Mouse (Mus musculus): ENCODE measurements around the gene Ift52. TPM values are rescaled to one million over a fixed set of nuclear protein-coding genes. Genes with fewer than 3 reads are reported as not detected.

The Ift52 gene
- polyA plus RNA-seq, 1 experiment from 2014 or later: 37.3 TPM

DNA sequence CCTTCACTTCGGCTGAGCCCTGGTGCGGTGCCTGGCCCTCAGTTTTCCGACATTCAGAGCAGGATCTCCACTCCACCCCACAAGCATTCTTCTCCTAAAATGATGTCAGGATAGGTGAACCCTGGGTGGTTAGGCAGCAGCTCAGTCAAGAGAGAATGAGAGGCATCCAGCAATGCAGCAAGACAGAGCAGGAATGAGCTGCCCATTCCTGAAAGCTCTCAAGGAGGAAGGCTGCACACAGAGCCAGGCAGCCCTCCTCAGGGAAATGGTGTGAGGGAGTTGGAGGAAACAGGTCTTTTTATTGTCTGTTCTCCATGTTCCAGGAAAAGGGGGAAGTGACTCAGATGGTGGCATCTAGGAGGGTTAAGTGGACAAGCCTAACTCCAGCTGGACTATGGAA lies 30.4 kb upstream of the Ift52 start:
- 82% methylated on average over 3 of the region's 3 CpGs for WGBS
- no peak overlapping the region for H3K27ac ChIP-seq (replicated peaks)
- ATAC-seq (ENCODE audit: extremely low read depth, insufficient number of reproducible peaks, low FRiP score, low TSS enrichment): no peak

DNA sequence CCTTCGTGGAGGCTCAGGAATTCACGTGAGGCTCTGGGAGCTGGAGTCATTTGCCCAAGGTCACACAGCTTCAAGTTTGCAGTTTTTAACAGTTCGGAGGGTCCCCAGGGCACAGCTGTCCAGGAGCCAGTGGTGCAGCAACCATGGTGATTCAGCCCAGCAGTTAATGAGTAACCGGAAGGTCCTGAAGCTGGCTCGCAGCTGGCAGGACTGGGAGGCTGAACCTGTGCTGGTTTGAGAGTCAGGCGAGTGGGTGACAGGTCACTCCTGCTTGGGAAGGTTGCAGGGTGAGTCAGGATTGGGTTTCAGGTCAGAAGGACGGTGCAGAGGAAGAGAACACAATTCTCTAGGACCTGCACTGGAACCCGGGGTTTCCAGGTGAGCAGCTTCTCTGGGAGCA lies 29.9 kb upstream of the Ift52 start, which contains the start of gene Sgk2:
Gene Sgk2 (plus strand): TSS at position 113 of the 400 bp plus-strand sequence.
- no peak within 1 kb of the TSS for H3K4me3 ChIP-seq
- 56% methylated on average over 8 of the region's 8 CpGs for WGBS
- H3K9me3 ChIP-seq: no peaks in the 10 kb centered on the region
- no peak within 1 kb of the TSS for H3K9ac ChIP-seq
- no peaks in the 10 kb centered on the region for H3K36me3 ChIP-seq
- ATAC-seq (ENCODE audit: extremely low read depth, insufficient number of reproducible peaks, low FRiP score, low TSS enrichment): no peak
- H3K27ac ChIP-seq (replicated peaks): no peak within 1 kb of the TSS
- peaks cover 4% of the 10 kb centered on the region; the same call in 1 of the 2 replicates for H3K4me1 ChIP-seq
- peaks cover 3% of the 10 kb centered on the region; the same call in 1 of the 2 replicates for H3K27me3 ChIP-seq (replicated peaks)
- no peak within 1 kb of the TSS for H3K4me2 ChIP-seq

More for the DNA sequence above, 30.4 kb upstream of the Ift52 start:
- Histone ChIP-seq H3K4me3 (no peak overlapping the region), H3K36me3 (no peaks in the 10 kb centered on the region), H3K27me3 (replicated peaks) (peaks cover 3% of the 10 kb centered on the region; the same call in 1 of the 2 replicates), H3K9ac (no peak overlapping the region), H3K9me3 (no peaks in the 10 kb centered on the region), H3K4me1 (peaks cover 4% of the 10 kb centered on the region; the same call in 1 of the 2 replicates), H3K4me2 (no peak overlapping the region)

DNA sequence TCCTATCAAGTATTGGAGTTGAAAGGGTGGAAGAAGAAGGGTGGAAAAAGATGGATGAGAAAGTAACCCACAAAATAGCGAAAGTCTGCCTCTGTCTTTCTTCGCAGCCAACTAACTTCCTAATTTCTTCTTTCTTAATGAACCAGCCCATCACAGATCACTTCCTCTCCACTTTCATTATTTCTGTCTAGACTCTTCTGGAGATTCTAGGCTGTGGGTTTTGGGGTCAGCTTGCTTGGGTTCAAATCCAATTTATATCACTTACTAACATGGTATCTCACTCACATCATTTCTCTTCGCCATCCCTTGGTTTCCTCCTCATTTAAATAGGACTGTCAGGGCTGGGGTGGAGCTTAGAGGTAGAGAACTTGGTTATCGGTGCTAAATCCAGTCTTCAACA lies 28.9 kb upstream of the Ift52 start:
- peaks cover 3% of the 10 kb centered on the region; the same call in 1 of the 2 replicates for H3K27me3 ChIP-seq (replicated peaks)
- no peak for ATAC-seq (ENCODE audit: extremely low read depth, insufficient number of reproducible peaks, low FRiP score, low TSS enrichment)
- no peak overlapping the region for H3K4me2 ChIP-seq
- WGBS: 74% methylated on average over 4 of the region's 4 CpGs
- no peak overlapping the region for H3K4me3 ChIP-seq
- no peak overlapping the region for H3K27ac ChIP-seq (replicated peaks)
- peaks cover 4% of the 10 kb centered on the region; the same call in 1 of the 2 replicates for H3K4me1 ChIP-seq
- H3K9ac ChIP-seq: no peak overlapping the region
- no peaks in the 10 kb centered on the region for H3K36me3 ChIP-seq
- H3K9me3 ChIP-seq: no peaks in the 10 kb centered on the region

DNA sequence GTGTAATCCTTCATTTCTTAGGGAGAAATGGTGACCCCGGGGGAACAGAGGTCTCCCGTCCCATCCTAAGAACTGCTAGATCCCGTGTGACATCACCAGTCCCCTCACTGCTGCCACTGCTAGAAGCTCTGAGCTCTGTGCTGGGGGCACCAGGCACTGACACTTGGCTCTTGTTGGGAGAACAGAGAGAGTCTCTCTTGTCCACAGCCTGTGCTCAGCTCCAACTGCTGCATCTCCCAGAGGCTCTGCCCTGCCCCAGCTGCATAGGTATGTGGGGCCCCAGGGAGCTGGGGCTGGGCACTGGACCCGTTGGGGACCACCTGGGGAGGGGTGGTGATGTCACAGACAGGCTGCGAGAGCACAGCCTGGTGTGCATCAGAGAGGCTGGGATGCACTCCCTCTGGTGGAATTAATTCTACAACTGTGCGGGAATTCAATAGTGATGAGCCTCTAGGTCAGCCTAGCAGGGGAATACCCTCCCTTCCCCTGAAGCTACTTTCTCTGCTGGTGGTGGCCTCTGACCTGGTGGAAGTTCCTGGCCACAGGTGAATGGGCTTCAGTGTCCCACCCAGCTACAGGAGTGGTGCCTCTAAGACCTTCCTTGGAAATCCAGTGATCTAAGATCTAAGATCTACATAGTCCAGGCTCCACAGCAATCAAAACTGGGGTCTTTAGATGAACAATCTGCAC lies 25.6 kb upstream of the Ift52 start:
- H3K4me1 ChIP-seq: no peaks in the 10 kb centered on the region
- H3K27ac ChIP-seq (replicated peaks): no peak overlapping the region
- ATAC-seq (ENCODE audit: extremely low read depth, insufficient number of reproducible peaks, low FRiP score, low TSS enrichment): no peak
- H3K36me3 ChIP-seq: no peaks in the 10 kb centered on the region
- WGBS: 29% methylated on average over 6 of the region's 6 CpGs
- no peak overlapping the region for H3K4me2 ChIP-seq
- no peak overlapping the region for H3K4me3 ChIP-seq
- no peak overlapping the region for H3K9ac ChIP-seq
- H3K9me3 ChIP-seq: no peaks in the 10 kb centered on the region
- peaks cover 7% of the 10 kb centered on the region; the same call in 1 of the 2 replicates for H3K27me3 ChIP-seq (replicated peaks)

DNA sequence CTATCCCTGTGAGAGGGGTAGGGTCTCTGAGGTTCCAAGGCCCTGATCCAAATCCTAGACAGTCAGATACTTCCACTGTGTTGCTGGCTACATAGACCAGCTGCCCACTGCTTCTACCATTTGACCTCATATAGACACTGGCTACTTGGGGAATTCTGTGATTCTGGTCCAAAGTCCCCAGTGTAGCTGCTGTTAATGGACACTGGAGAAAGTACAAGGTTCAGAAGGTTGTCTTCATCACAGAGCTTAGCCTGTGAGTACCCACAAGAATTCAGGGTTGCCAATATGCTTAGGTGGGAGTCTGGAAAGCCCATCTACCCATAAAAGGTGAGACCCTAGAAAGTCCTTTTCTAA lies 25.1 kb upstream of the Ift52 start:
- no peaks in the 10 kb centered on the region for H3K9me3 ChIP-seq
- H3K9ac ChIP-seq: no peak overlapping the region
- H3K27ac ChIP-seq (replicated peaks): no peak overlapping the region
- no peak overlapping the region for H3K4me2 ChIP-seq
- ATAC-seq (ENCODE audit: extremely low read depth, insufficient number of reproducible peaks, low FRiP score, low TSS enrichment): no peak
- peaks cover 7% of the 10 kb centered on the region; the same call in 1 of the 2 replicates for H3K27me3 ChIP-seq (replicated peaks)
- no peak overlapping the region for H3K4me3 ChIP-seq
- H3K4me1 ChIP-seq: no peaks in the 10 kb centered on the region
- H3K36me3 ChIP-seq: no peaks in the 10 kb centered on the region

DNA sequence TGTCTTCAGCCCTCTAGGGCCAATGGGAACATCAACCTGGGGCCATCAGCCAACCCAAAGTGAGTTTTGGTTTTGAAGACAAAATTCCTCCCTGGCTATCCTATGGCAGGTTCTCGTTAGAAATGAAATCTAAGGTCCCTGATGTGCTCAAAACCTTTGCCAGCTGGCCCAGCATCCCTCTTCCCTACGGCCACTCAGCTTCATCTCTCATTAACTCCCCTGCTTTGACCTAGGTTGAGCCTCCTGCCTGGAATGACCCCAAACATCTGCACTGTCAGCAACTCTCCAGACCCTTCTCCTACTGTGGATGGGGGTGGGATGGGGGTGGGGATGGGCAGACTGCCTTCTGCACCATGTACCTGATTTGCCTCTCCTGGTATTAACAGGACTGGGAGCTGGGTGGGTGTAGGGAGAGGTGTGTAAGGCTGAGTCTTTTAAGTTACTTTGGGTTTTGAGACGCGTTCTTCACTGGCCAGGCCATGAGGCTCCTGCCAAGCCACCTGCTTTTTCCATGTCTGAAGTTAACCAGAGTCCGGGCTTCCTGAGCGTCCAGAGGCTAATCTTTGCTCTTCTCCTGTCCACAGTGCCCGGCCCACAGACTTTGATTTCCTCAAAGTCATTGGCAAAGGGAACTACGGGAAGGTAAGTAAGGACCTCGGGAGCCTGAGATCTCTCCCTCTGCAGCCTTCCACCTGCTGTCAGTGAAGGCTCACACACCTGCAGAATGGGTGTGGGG lies 23.1 kb upstream of the Ift52 start:
- peaks cover 5% of the 10 kb centered on the region; the same call in 1 of the 2 replicates for H3K4me1 ChIP-seq
- no peaks in the 10 kb centered on the region for H3K9me3 ChIP-seq
- H3K27ac ChIP-seq (replicated peaks): no peak overlapping the region
- H3K9ac ChIP-seq: no peak overlapping the region
- no peak for ATAC-seq (ENCODE audit: extremely low read depth, insufficient number of reproducible peaks, low FRiP score, low TSS enrichment)
- H3K4me2 ChIP-seq: no peak overlapping the region
- H3K4me3 ChIP-seq: no peak overlapping the region
- WGBS: 71% methylated on average over 9 of the region's 9 CpGs
- H3K27me3 ChIP-seq (replicated peaks): peaks cover 7% of the 10 kb centered on the region; the same call in 1 of the 2 replicates
- H3K36me3 ChIP-seq: no peaks in the 10 kb centered on the region

DNA sequence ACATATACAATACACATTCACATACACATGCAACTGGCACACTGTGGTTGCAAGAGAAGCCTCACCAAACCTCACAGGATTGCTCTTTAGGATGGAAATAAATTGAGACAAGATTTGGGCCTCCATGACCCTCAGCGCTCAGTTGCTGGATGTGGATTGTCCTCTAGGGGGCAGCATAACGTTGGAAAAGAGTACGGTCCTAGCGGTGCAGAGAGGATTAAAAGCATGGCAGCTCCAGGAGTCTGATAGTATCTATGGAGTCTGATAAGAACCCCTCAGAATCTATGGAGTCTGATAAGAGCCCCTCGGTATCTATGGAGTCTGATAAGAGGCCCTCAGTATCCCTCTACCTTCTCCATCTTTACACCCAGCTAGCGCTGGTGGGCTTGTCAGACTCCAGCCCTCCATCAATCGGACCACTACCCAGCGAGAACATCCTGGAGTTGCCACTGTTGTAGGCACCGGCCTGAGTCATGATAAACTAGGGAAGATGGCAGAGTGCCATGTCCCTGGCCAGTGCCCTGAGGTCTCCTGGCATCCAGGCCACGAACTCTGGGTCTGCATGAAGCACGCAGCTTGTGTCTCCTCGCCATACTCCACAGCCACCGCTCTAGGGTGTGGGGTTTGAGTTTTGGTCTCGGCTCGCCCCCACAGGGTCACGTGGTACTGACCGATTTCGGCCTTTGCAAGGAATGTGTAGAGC lies 18.5 kb upstream of the Ift52 start:
- Histone ChIP-seq H3K27ac (replicated peaks) (no peak overlapping the region), H3K4me3 (peak overlapping the region; percentile 29), H3K4me2 (peak overlapping the region; percentile 62), H3K9me3 (no peaks in the 10 kb centered on the region), H3K27me3 (replicated peaks) (peaks cover 21% of the 10 kb centered on the region), H3K4me1 (peaks cover 7% of the 10 kb centered on the region; the same call in 1 of the 2 replicates), H3K36me3 (no peaks in the 10 kb centered on the region), H3K9ac (peak overlapping the region; percentile 1; the same call in 1 of the 2 replicates)
- peak; percentile 54; the same call in 1 of the 2 replicates for ATAC-seq (ENCODE audit: extremely low read depth, insufficient number of reproducible peaks, low FRiP score, low TSS enrichment)
- 17% methylated on average over 18 of the region's 18 CpGs for WGBS

DNA sequence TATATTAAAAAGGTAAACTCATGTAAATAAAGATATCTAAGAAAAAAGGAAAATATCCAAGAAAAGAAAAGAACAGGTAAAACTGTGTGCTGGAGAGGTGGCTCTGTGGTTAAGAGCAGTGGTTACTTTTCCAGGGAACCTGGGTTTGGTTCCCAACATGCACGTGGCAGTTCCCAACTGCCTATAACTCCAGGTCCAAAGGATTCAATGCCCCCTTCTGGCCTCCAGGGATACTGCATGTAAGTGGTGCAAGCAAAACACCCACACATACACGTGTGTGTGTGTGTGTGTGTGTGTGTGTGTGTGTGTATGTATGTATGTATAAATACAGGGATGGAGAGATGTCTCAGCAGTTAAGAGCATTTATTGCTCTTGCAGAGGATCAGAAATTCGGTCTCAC lies 17.4 kb upstream of the Ift52 start:
- H3K9me3 ChIP-seq: no peaks in the 10 kb centered on the region
- no peak overlapping the region for H3K9ac ChIP-seq
- H3K4me2 ChIP-seq: no peak overlapping the region
- ATAC-seq (ENCODE audit: extremely low read depth, insufficient number of reproducible peaks, low FRiP score, low TSS enrichment): no peak
- WGBS: 42% methylated on average over 3 of the region's 3 CpGs
- H3K36me3 ChIP-seq: no peaks in the 10 kb centered on the region
- no peak overlapping the region for H3K27ac ChIP-seq (replicated peaks)
- H3K27me3 ChIP-seq (replicated peaks): peaks cover 29% of the 10 kb centered on the region
- H3K4me3 ChIP-seq: no peak overlapping the region
- H3K4me1 ChIP-seq: peaks cover 7% of the 10 kb centered on the region; the same call in 1 of the 2 replicates

DNA sequence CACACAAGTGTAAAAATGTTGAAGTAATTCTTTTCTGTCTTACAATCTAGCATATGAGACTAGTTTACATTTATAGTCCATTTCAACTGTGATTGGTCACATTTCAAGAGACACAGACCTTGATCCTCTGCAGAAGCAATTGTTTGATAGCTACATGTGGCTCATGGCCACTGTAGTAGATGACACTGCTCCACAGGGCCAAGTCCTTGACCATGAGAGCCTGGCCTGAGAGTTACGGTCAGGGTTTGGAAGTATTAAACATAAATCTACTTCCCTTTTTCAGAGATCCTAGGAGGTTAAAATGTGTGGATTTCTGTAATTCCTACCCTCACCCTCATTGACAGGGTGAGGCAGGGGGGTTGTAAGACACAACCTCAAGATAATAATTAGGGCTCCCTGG lies 16.1 kb upstream of the Ift52 start:
- H3K36me3 ChIP-seq: no peaks in the 10 kb centered on the region
- no peak overlapping the region for H3K27ac ChIP-seq (replicated peaks)
- H3K27me3 ChIP-seq (replicated peaks): peaks cover 36% of the 10 kb centered on the region
- peaks cover 7% of the 10 kb centered on the region; the same call in 1 of the 2 replicates for H3K4me1 ChIP-seq
- no peak for ATAC-seq (ENCODE audit: extremely low read depth, insufficient number of reproducible peaks, low FRiP score, low TSS enrichment)
- H3K9ac ChIP-seq: no peak overlapping the region
- 96% methylated on average over 1 of the region's 1 CpGs for WGBS
- H3K9me3 ChIP-seq: no peaks in the 10 kb centered on the region
- no peak overlapping the region for H3K4me2 ChIP-seq
- no peak overlapping the region for H3K4me3 ChIP-seq

DNA sequence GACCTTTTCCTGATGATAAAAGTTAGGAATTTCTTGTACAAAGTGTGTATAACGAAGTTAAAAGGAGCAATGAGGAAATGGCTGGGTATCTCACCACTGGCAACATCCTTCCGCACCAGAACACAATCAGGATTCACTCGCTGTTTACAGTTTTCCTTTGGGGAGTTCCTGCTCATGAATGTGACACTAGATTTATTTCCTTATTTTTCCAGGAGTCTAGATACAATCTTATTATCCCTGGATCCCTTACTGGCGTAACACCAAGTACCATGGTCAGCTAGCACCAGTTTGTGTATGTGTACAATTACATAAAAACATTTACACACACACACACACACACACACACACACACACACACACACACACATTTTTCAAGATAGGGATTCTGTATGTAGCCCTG lies 9.9 kb upstream of the Ift52 start:
- peaks cover 40% of the 10 kb centered on the region for H3K27me3 ChIP-seq (replicated peaks)
- no peaks in the 10 kb centered on the region for H3K4me1 ChIP-seq
- 72% methylated on average over 4 of the region's 4 CpGs for WGBS
- ATAC-seq (ENCODE audit: extremely low read depth, insufficient number of reproducible peaks, low FRiP score, low TSS enrichment): no peak
- no peak overlapping the region for H3K9ac ChIP-seq
- H3K4me2 ChIP-seq: no peak overlapping the region
- H3K4me3 ChIP-seq: no peak overlapping the region
- no peaks in the 10 kb centered on the region for H3K9me3 ChIP-seq
- H3K36me3 ChIP-seq: no peaks in the 10 kb centered on the region
- H3K27ac ChIP-seq (replicated peaks): no peak overlapping the region

DNA sequence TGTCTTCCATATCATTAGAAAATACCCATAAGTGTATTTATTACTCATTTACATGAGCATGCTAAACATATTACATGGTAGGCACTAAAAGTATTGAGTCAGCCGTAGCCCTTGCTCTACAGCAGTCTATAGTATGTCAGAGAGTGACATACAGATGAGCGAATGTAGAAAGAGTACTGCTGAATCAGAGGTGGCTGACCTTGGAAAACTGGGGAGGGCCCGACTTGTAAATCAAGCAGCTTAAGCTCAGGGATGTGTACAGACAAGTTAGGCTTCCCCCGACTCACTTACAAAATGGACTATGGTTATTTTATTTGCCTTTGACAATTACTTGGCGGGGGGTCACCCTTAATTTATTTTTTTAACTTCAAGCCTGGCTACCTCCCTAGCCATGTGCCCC lies 14.1 kb downstream of the Ift52 start:
- WGBS: 87% methylated on average over 5 of the region's 5 CpGs
- Histone ChIP-seq H3K4me2 (no peak overlapping the region), H3K9ac (no peak overlapping the region), H3K36me3 (peaks cover 98% of the 10 kb centered on the region), H3K4me1 (peaks cover under 1% of the 10 kb centered on the region; the same call in 1 of the 2 replicates), H3K27me3 (replicated peaks) (no peaks in the 10 kb centered on the region), H3K4me3 (no peak overlapping the region), H3K27ac (replicated peaks) (no peak overlapping the region), H3K9me3 (no peaks in the 10 kb centered on the region)
- ATAC-seq (ENCODE audit: extremely low read depth, insufficient number of reproducible peaks, low FRiP score, low TSS enrichment): no peak
